ENCODE assay signal across 15 mouse cellular contexts in genomic region chr19:40646379-40646778, GRCm38 (mm10).
"Had no signal": no experiment of that assay in that cellular context is flagged by ENCODE, and none has a peak within 500 bp of the region (broad histone marks: within the 10 kb centered on the region; RNA-seq: fewer than 3 reads in every experiment).

No protein-coding gene starts in this region.

- H3K36me3 ChIP-seq: liver, embryonic 13.5 days had no signal

- H3K4me2 ChIP-seq: liver, embryonic 13.5 days; midbrain, embryonic 11.5 days had no signal

- H3K9ac ChIP-seq: liver, embryonic 13.5 days had no signal

- H3K4me3 ChIP-seq: liver, embryonic 13.5 days had no signal

- H3K27ac ChIP-seq: liver, embryonic 13.5 days; stomach, postnatal 0 days had no signal

- DNase-seq: kidney, postnatal 14 days; left cerebral cortex, postnatal 4 days; liver, embryonic 13.5 days; lung, adult 2 months; lung, postnatal 14 days; lung, postnatal 4 days; midbrain, embryonic 14.5 days; right cerebral cortex, adult 18-20 months; right cerebral cortex, postnatal 14 days; right cerebral cortex, postnatal 4 days; thymus, adult 2 months; thymus, postnatal 14 days; thymus, postnatal 4 days had no signal

- H3K9me3 ChIP-seq: liver, embryonic 13.5 days had no signal

- H3K27me3 ChIP-seq: liver, embryonic 13.5 days had no signal
